Mouse (Mus musculus) spleen, postnatal 10 days (tissue): ENCODE results near the gene Stk4.
A peak's percentile ranks its signal among the peaks of the same experiment; 100 is the strongest.

Experiments used
- DNase-seq, 2 experiments: peaks; one replicate each; pipeline ENCODE4 v3.0.0; 2021 to 2022; ENCODE audit warnings: low spot score in 2 of 2

The Stk4 gene

DNA sequence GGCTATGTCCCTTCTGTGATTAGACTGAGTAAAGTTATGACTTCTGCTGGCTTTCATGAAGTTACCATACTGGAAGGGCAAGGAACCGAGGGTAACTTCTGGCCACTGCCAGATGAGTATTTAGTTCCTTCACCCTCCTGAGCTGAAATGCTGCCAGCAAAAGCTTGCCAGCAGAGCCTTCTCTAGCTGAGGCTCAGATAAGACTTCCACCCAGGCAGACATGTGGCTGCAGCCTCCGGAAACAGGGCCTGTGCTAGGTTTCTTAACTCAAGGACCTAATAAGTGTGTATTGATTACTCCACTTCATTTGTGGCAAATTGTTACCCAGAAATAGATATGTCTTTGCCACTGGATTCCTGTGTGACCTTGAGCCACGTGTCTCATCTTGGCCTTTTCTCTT, 103.3 kb downstream of the Stk4 start:
- no peak for DNase-seq

DNA sequence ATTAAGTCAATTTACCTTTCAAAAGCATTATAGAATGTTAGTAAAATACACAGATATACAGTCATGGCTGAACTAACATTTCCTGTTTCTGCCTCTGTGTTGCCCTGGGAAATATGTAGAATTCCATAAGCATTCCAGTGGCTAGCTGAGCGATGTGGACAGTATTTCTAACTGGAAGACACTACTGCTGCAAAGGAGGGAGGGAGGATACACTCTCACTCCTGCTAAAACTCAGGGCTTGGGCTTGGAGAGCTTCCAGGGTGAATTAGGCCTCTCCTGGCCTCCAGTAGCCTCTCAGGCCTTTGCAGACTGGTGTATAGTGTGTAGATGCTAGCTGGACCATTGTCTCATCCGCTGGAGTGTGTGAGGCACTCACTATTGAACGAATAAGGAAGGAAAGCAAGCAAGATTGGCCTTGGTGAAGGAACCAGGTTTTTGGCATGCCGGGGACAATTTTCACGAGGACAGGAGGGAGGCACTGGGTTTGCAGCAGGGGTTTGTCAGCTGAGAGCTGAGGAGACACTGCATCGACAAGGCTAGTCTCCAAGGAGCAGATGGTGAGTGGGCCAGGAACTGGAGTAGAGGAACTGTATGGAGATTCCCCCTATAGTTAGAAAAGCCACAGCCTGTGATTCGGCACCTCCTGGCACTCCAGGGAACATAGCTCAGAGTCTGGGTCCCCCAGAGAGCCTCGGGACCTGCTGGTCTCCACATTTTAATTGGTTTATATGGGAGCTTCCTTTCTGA, 104.7 kb downstream of the Stk4 start:
- no peak for DNase-seq

DNA sequence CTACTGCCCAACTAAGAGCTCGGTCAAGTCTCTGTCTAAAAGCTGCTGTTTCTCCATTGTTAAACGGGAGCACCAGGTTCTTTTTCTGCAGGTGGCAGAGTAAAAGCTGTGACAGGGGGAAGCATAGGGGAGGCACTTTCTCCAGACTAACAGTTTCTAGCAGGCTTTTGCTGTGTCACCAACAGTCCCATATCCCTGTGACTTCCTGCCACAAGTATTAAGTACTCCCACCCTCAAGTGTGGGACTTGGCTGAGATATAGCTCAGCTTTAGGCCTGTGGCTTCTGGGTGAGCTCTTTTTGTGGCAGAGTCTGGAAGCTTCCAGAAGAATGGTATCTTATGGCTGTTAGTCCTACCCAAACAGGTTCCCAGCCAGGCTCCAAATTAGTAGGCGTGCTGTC, 105.7 kb downstream of the Stk4 start:
- no peak for DNase-seq

DNA sequence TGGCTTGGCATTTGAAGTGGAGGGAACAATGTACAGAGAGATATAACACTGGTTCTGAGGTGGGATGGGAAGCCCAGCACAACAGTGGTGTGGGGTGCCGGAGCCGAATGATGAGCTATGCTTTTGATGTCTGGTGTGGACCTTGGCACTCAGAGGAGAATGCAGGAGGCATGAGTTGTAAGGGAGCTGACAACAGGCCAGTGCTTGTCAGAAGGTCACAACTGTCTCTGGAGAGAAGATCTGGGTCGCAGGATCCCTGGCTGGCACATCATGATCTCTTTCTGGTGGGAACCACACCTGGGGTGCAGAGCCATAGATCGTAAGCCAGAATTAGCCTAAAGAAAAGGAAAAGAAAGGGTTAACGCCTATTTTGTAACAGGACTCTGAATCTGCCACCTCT, 107.7 kb downstream of the Stk4 start:
- DNase-seq, result no peak

DNA sequence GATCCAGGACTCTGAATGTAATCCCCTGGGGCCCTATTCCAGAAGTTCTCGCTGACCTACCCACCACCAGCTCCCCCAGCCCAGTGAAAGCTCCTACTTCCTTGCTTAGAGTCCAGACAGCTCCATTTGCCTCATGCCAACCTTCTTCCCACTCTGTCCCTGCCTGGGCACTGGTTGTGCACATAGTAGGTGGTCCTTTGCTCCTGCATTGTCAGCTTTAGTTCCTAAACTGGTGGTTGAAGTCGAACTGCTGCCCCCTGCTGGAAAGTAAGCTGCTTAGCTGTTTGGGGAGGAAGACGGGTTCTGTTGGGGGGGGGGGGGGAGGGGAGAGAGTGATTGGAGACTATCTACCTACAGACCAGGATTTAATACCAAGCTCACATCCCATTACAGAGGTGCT, 110.0 kb downstream of the Stk4 start:
- DNase-seq, result peak in 1 of 2 experiments; percentile 52

DNA sequence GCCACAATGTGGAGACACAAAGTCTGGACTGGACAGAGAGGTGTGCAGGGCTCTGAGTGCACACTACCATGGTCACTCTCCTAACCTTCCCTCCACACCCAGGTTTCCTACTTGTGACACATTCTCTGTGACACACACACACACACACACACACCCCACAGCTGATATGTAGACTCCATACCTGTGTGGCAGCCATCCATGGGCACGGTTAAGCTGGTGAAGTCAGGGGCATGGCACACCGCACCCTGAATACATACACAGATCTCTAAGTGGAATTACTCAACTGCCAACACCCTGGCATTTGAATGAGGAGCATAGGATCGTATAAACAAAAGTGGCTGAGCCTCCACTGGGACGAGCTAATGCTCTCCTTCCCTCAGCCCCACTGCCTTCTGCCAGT, 110.6 kb downstream of the Stk4 start:
- no peak for DNase-seq

DNA sequence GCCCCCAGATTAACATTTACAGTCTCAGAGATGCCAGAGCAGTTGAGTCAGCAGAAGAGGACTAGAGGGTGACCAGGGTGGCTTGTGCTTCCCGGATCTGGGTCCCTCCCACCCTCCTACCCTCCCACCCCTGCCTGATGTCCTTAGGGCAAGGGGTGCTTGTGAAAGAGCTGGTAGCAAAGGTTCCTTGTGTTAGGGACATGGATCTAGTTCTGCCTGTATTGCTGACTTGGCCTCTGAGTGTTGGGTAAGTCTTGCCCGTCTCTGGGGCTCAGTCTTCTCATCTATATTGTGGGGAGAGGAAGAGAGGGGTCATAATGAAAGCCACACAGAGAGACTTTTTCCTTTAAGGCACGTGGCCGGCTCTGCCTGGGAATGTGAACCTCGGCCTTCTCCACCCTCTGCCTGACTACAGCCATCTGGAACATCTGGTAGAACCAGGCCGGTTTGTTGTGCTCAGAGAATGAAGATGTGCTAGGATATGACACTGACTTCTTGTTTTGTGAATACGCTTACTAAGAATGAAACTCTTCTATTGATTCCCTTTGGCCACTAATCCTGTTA, 112.7 kb downstream of the Stk4 start, which contains the start of gene Wfdc5:
TSS of gene Wfdc5 (minus strand) at position 51 of the 564 bp plus-strand sequence.
- DNase-seq, result peak in 1 of 2 experiments; percentile 4

DNA sequence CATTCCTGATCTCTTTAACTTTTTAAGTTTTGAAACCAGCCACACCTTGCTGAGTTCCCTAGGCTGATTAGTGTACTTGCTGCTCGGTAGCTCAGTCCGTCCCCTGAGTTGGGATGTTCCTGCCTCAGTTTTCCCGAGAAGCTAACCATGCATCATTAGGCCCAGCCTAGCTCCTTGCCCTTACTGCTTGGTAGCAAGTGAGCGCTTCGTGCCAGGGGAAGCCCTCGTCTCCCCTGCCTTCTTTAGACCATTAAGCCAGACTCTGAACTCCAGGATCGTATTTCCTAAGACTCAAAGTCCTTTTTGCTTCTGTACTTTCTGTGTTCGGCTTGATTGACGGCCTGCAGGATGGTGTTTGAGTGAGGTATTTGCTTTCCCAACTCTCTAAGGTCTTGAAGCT, 113.2 kb downstream of the Stk4 start:
- DNase-seq, result peak in 1 of 2 experiments; percentile 3

DNA sequence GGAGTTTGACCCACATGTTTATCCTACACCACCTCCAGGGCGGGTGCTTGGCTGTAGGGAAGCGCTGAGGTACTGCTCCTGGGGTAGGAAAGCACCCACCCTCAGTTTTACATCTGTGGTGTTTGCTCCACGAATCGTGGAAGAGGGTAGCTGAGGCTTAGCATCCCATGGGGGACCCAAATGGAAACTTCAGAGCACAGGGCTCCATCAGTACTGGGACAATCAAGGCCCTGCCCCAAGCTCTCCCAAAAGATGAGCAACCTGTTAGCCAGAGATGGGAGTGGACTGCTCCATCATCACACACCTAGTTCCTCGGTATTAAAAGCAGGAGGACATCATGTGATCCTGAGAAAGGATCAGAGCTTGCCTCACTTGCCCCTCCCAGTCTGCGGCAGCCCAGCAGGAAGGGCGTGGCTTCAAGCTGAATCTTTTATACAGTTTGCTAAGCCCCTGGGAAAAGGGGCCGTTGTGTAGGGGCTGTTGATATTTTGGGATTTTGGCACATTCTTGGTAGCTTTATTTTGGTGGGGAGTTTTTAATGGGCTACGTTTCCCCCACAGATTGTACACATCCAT, 114.1 kb downstream of the Stk4 start:
- peak in 1 of 2 experiments; percentile 8 for DNase-seq

DNA sequence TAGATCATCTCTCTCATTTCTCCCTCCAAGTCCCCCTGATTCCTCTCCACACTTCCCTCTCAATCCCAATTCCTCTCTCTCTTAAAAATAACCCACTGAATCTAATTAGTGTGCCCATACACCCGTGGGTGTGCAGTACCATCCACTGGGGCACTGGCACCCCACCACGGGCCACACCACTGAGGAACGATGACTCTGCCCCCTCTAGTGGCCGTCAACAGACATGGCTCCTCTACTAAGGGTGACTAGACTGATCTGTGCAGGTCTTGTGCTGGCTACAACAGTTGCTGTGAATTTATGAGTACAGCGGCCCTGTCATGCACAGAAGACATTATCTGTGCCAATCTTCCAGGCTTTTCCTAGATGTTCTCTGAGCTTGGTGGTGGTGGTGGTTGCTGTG, 118.6 kb downstream of the Stk4 start:
- DNase-seq, result peak in 1 of 2 experiments; percentile 30

DNA sequence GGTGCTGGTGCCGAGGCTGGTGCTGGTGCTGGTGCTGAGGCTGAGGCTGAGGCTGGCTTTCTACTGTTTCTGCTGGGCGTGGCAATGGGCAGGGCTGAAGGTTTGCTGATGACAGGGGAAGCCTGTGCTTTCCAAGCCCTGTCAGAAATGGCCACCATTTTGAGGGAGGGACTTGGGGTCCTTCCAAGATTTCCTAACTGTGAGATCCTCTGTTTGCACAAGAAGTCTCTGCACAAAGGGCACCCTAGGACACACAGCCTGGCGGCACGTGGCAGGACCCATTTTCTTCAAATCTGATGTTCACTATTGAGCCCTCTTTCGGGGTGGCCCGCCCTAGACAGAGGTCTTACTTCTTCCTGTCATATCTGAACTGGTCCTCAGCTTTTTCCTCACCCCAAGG, 120.5 kb downstream of the Stk4 start, which contains the start of gene Wfdc12:
TSS of gene Wfdc12 (minus strand) at position 33 of the 400 bp plus-strand sequence.
- no peak for DNase-seq

DNA sequence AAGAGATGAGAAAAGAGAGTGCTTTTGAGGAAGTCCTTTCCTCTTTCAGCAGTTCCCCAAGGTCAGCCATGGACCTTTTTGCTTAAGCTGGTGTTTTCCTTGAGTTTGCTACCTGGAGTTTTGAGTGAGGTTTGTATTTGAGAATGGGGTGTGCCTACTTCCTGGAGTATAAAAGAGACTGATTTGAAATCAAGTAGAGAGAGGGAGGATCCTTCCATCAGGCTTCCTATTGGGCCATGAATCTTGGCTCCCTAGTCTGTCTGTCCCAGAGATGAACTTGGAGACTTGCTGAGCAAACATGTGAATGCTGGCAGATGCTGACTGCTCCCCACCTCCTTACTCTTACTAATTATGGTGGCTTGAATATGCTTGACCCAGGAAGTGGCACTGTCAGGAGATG, 122.2 kb downstream of the Stk4 start:
- no peak for DNase-seq

DNA sequence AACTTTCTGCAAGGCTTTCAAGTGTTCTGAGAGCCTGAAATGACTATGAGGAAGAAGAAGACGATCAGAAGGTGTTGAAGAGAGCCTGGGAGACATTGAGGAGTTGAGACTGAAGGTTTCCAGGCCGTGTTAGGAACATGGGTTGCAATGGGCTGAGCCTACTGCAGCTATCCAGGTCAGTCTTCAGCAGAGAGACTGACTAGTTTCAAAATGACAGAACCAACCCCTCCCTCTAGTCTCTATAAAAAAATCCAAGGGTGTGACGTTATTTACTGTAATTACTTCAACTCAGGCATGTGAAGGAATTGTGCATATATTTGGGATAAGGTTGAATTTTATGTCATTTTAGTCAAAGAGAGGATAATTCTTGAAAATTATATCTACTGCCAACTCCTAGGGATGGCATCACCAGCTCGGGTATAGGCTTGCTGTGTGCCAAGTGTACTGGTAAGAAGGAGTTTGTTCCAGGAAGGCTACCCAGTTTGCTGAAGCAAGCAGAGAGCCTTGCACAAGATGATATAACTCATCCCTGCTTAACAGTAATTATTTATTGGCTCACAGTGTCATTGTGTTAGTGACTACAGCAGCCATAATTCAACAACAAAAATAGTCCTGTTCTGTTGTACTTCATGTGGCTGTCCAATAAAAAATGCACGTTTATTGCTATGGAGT, 125.0 kb downstream of the Stk4 start:
- no peak for DNase-seq

DNA sequence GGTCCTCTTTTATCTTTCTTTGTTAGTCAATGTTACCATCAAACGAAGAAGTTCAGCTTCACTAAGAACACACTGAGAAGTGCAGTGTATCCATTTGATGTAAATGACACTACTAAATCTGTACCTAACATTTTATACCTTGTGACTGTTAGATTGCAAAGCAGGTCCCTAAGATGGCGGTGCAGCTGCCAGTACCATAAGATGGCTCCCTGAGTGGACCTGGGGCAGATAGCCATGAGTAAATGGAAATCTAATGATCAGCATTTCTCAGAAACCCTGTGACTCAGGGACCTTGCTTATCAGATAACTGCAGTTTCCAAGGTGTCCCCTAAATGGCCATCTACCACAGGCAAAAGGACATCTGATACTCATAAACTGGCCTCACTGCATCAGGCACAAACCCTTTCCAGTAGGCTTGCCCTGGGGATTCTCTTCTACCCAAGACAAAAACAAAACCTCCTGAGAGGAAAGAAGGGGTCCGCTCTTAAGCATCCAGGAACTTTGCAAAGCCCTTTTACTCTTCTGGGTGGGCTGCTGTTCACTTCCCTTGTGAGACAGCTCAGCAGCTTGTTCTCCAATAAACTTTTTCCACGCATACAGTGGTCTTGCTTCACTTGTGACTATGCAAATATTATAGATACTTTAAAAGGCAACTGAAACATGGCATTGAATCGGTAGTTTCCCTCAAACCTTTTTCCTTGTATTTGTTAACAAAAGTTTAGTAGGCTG, 126.0 kb downstream of the Stk4 start:
- peak in 1 of 2 experiments; percentile 0 for DNase-seq

DNA sequence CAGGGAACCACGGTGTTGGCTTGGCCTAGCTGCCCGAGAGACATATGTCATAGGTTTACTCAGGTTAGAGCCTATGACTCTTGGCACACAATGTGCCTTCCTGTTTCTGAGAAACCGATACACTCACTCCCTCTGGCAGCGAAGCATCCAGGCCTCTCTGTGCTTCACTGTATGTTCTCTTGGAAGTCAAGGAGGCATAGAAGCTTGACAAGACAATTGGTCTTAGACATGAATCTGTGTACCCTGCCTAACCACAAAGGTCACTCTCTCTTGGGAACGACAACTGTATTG, 126.5 kb downstream of the Stk4 start:
- DNase-seq, result peak in 1 of 2 experiments; percentile 4

DNA sequence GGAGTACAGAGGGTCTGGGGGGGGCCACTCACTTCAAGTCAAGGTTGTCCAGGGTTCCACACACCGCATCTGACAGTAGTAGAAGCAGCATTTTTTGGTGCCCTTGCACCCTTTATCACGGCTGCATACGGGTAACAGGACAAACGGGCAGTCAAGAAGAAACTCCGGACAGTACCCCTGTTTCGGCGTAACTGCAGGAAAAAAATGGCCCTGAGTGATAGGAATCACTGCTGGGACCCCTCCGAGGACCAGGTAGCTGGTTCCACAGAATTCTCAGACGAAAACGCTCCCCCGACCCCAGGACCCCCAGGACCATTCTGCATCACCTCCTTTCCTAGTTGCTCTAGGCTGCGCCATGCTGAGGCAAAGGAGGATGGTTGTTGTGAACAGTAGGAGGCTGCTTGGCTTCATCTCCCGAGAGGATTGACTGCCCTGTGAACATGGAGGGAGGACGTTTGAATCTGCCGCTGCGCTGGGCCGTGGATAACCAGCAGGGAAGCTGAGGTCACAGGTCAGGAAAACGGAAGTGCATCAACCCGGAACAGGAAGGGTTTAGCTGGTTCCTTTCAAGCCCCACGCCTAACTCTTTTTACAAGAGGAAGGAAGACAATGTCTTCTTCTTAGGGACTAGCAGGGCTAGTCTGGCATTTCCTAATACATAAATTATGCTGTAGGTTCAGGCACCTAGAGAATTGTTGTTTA, 129.7 kb downstream of the Stk4 start, which contains the start of gene Wfdc15a:
TSS of gene Wfdc15a (minus strand) at position 505 of the 702 bp plus-strand sequence.
- DNase-seq, result peak in 1 of 2 experiments; percentile 10
